Mouse (Mus musculus): Measurements from ENCODE around the gene A930004D18Rik. TPM values are rescaled to one million over a fixed set of nuclear protein-coding genes. Genes with fewer than 3 reads are reported as not detected.
A peak's percentile ranks its signal among the peaks of the same experiment; 100 is the strongest.

Gene A930004D18Rik
- polyA plus RNA-seq, 1 experiment from 2014 or later, result 11.8 TPM

- peaks cover 57% of the 10 kb centered on the region for H3K4me1 ChIP-seq
- no peak overlapping the region for H3K9ac ChIP-seq
- H3K9me3 ChIP-seq, result no peaks in the 10 kb centered on the region
- no peaks in the 10 kb centered on the region for H3K36me3 ChIP-seq (replicated peaks)
- 51% methylated on average over 7 of the region's 7 CpGs for WGBS
- no peak overlapping the region for H3K27ac ChIP-seq
- no peak overlapping the region for H3K4me3 ChIP-seq
- H3K27me3 ChIP-seq (replicated peaks), result no peaks in the 10 kb centered on the region
- H3K4me2 ChIP-seq, result no peak overlapping the region
- ATAC-seq (replicated peaks), result no peak
Observed at GRCm38 (mm10) chr2:18029656-18030055, 7.9 kb downstream of the A930004D18Rik start.

- Histone ChIP-seq H3K27me3 (replicated peaks) (no peaks in the 10 kb centered on the region), H3K27ac (peak overlapping the region; percentile 95), H3K4me1 (peaks cover 47% of the 10 kb centered on the region), H3K9me3 (no peaks in the 10 kb centered on the region), H3K4me3 (peak overlapping the region; percentile 62), H3K36me3 (replicated peaks) (no peaks in the 10 kb centered on the region), H3K9ac (peak overlapping the region; percentile 66), H3K4me2 (peak overlapping the region; percentile 98)
- WGBS, result under 1% methylated on average over 61 of the region's 61 CpGs
- ATAC-seq (replicated peaks), result peak; percentile 70
Observed at GRCm38 (mm10) chr2:18028140-18029021, 9.2 kb downstream of the A930004D18Rik start.

GRCm38 (mm10) chr2:18027448-18028139, 9.9 kb downstream of the A930004D18Rik start:
- Histone ChIP-seq H3K27ac (peak overlapping the region; percentile 95), H3K4me3 (peak overlapping the region; percentile 62), H3K9me3 (no peaks in the 10 kb centered on the region), H3K9ac (peak overlapping the region; percentile 66), H3K27me3 (replicated peaks) (no peaks in the 10 kb centered on the region), H3K4me1 (peaks cover 39% of the 10 kb centered on the region), H3K36me3 (replicated peaks) (no peaks in the 10 kb centered on the region), H3K4me2 (peak overlapping the region; percentile 98)
- WGBS, result under 1% methylated on average over 44 of the region's 44 CpGs
- peak; percentile 84 for ATAC-seq (replicated peaks)

GRCm38 (mm10) chr2:18026116-18026947, 11.2 kb downstream of the A930004D18Rik start:
- Histone ChIP-seq H3K36me3 (replicated peaks) (no peaks in the 10 kb centered on the region), H3K27me3 (replicated peaks) (no peaks in the 10 kb centered on the region), H3K27ac (peak overlapping the region; percentile 95), H3K4me3 (peak overlapping the region; percentile 62), H3K9me3 (no peaks in the 10 kb centered on the region), H3K4me1 (peaks cover 29% of the 10 kb centered on the region), H3K9ac (peak overlapping the region; percentile 66), H3K4me2 (peak overlapping the region; percentile 98)
- 1% methylated on average over 44 of the region's 44 CpGs for WGBS
- ATAC-seq (replicated peaks), result peak; percentile 28

- WGBS, result 2% methylated on average over 14 of the region's 14 CpGs
- Histone ChIP-seq H3K4me3 (peak overlapping the region; percentile 62), H3K27ac (0 out of 2 replicates have a peak overlapping the region, but pooled peaks have one; percentile 95), H3K4me2 (peak overlapping the region; percentile 98), H3K9me3 (no peaks in the 10 kb centered on the region), H3K36me3 (replicated peaks) (no peaks in the 10 kb centered on the region), H3K9ac (peak overlapping the region; percentile 66; the same call in 1 of the 2 replicates), H3K4me1 (peaks cover 24% of the 10 kb centered on the region), H3K27me3 (replicated peaks) (no peaks in the 10 kb centered on the region)
- no peak for ATAC-seq (replicated peaks)
Observed at GRCm38 (mm10) chr2:18025781-18026115, 11.8 kb downstream of the A930004D18Rik start.

GRCm38 (mm10) chr2:18025116-18025515, 12.4 kb downstream of the A930004D18Rik start:
- no peaks in the 10 kb centered on the region for H3K27me3 ChIP-seq (replicated peaks)
- no peak overlapping the region for H3K27ac ChIP-seq
- H3K36me3 ChIP-seq (replicated peaks), result no peaks in the 10 kb centered on the region
- no peaks in the 10 kb centered on the region for H3K9me3 ChIP-seq
- no peak for ATAC-seq (replicated peaks)
- peaks cover 24% of the 10 kb centered on the region for H3K4me1 ChIP-seq
- H3K4me3 ChIP-seq, result no peak overlapping the region
- peak overlapping the region; percentile 98; the same call in 1 of the 2 replicates for H3K4me2 ChIP-seq
- no peak overlapping the region for H3K9ac ChIP-seq
- 22% methylated on average over 5 of the region's 5 CpGs for WGBS

- WGBS, result 68% methylated on average over 1 of the region's 1 CpGs
- Histone ChIP-seq H3K9ac (no peak overlapping the region), H3K27me3 (replicated peaks) (no peaks in the 10 kb centered on the region), H3K4me2 (no peak overlapping the region), H3K9me3 (no peaks in the 10 kb centered on the region), H3K4me1 (peaks cover 17% of the 10 kb centered on the region), H3K4me3 (no peak overlapping the region), H3K27ac (no peak overlapping the region), H3K36me3 (replicated peaks) (no peaks in the 10 kb centered on the region)
- no peak for ATAC-seq (replicated peaks)
Observed at GRCm38 (mm10) chr2:18022886-18023285, 14.7 kb downstream of the A930004D18Rik start.

GRCm38 (mm10) chr2:18019122-18019521, 18.4 kb downstream of the A930004D18Rik start:
- H3K4me3 ChIP-seq, result no peak overlapping the region
- 90% methylated on average over 1 of the region's 1 CpGs for WGBS

GRCm38 (mm10) chr2:18017321-18017720, 20.2 kb downstream of the A930004D18Rik start:
- H3K36me3 ChIP-seq (replicated peaks), result no peaks in the 10 kb centered on the region
- no peaks in the 10 kb centered on the region for H3K9me3 ChIP-seq
- H3K4me1 ChIP-seq, result no peaks in the 10 kb centered on the region
- ATAC-seq (replicated peaks), result no peak
- no peak overlapping the region for H3K9ac ChIP-seq
- H3K4me3 ChIP-seq, result no peak overlapping the region
- no peaks in the 10 kb centered on the region for H3K27me3 ChIP-seq (replicated peaks)
- no peak overlapping the region for H3K27ac ChIP-seq
- H3K4me2 ChIP-seq, result no peak overlapping the region
- WGBS, result 96% methylated on average over 6 of the region's 6 CpGs

More at GRCm38 (mm10) chr2:18019122-18019521, 18.4 kb downstream of the A930004D18Rik start:
- no peak for ATAC-seq (replicated peaks)
- H3K4me2 ChIP-seq, result no peak overlapping the region
- no peaks in the 10 kb centered on the region for H3K36me3 ChIP-seq (replicated peaks)
- no peaks in the 10 kb centered on the region for H3K27me3 ChIP-seq (replicated peaks)
- H3K9ac ChIP-seq, result no peak overlapping the region
- no peak overlapping the region for H3K27ac ChIP-seq
- no peaks in the 10 kb centered on the region for H3K4me1 ChIP-seq
- H3K9me3 ChIP-seq, result no peaks in the 10 kb centered on the region

GRCm38 (mm10) chr2:18016639-18017038, 20.9 kb downstream of the A930004D18Rik start:
- no peaks in the 10 kb centered on the region for H3K36me3 ChIP-seq (replicated peaks)
- no peak overlapping the region for H3K4me2 ChIP-seq
- H3K4me1 ChIP-seq, result no peaks in the 10 kb centered on the region
- H3K9ac ChIP-seq, result no peak overlapping the region
- H3K4me3 ChIP-seq, result no peak overlapping the region
- no peak for ATAC-seq (replicated peaks)
- H3K27me3 ChIP-seq (replicated peaks), result no peaks in the 10 kb centered on the region
- H3K27ac ChIP-seq, result no peak overlapping the region
- 86% methylated on average over 1 of the region's 1 CpGs for WGBS
- H3K9me3 ChIP-seq, result no peaks in the 10 kb centered on the region

- Histone ChIP-seq H3K9me3 (no peaks in the 10 kb centered on the region), H3K4me3 (no peak overlapping the region), H3K36me3 (replicated peaks) (no peaks in the 10 kb centered on the region), H3K4me2 (no peak overlapping the region), H3K9ac (no peak overlapping the region), H3K27me3 (replicated peaks) (no peaks in the 10 kb centered on the region), H3K4me1 (no peaks in the 10 kb centered on the region), H3K27ac (no peak overlapping the region)
- 43% methylated on average over 3 of the region's 3 CpGs for WGBS
- ATAC-seq (replicated peaks), result no peak
Observed at GRCm38 (mm10) chr2:18015581-18015980, 22.0 kb downstream of the A930004D18Rik start.

GRCm38 (mm10) chr2:18012866-18013265, 24.7 kb downstream of the A930004D18Rik start:
- ATAC-seq (replicated peaks), result no peak
- H3K36me3 ChIP-seq (replicated peaks), result no peaks in the 10 kb centered on the region
- no peak overlapping the region for H3K9ac ChIP-seq
- no peaks in the 10 kb centered on the region for H3K9me3 ChIP-seq
- H3K27me3 ChIP-seq (replicated peaks), result no peaks in the 10 kb centered on the region
- no peak overlapping the region for H3K27ac ChIP-seq
- no peak overlapping the region for H3K4me2 ChIP-seq
- 91% methylated on average over 3 of the region's 3 CpGs for WGBS
- H3K4me1 ChIP-seq, result no peaks in the 10 kb centered on the region
- H3K4me3 ChIP-seq, result no peak overlapping the region
